Mouse (Mus musculus): ENCODE measurements around the gene Smg6. TPM values are rescaled to one million over a fixed set of nuclear protein-coding genes. Genes with fewer than 3 reads are reported as not detected.

Gene Smg6
- total RNA-seq (2021), result 10 to 100 TPM; 25.0 to 28.6 TPM
- long read RNA-seq, experiment 1, full-length matches to known transcripts, result 4 of 16 reads
- long read RNA-seq, experiment 1, partial matches to known transcripts, result 3 of 16 reads
- long read RNA-seq, experiment 1, other reads (novel, unspliced or antisense), result 9 of 16 reads
- long read RNA-seq, experiment 2, full-length matches to known transcripts, result 7 of 30 reads
- long read RNA-seq, experiment 2, partial matches to known transcripts, result 7 of 30 reads
- long read RNA-seq, experiment 2, other reads (novel, unspliced or antisense), result 16 of 30 reads

- DNase-seq (ENCODE audit: low spot score in 2 of 2), result peak; percentile 93 to 95
These were observed at the start of gene Smg6, which contains the start of gene Srr for GRCm38 (mm10) chr11:74925577-74926387. TSS of gene Smg6 (plus strand) at chr11:74925823. TSS of gene Srr (minus strand) at chr11:74925948.

- DNase-seq (ENCODE audit: low spot score in 2 of 2), result peak in 1 of 2 experiments; percentile 54
These were observed 48.8 kb upstream of the Smg6 start for GRCm38 (mm10) chr11:74876801-74877200.

GRCm38 (mm10) chr11:74880999-74881398 lies 44.6 kb upstream of the Smg6 start:
- no peak for DNase-seq (ENCODE audit: low spot score in 2 of 2)

DNA sequence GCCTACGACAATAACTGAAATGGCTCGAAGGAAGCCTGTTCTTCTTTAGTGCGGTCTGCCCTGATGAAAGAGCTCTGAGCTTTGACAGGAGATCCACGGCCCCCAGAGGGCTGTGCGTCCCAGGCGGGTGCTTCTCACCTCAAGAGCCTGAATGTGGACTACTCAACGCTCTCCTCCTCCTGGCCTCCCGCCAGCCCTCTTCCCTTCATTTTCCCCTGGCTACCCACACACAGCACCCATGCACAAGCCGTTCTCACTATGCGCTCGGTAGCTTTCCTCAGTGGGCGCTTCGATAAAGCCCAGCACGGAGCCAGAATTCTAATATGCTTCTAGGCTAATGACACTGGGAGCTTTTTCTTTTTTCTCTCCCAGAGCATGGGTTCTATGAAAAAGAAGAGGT lies 43.6 kb upstream of the Smg6 start:
- no peak for DNase-seq (ENCODE audit: low spot score in 2 of 2)

DNA sequence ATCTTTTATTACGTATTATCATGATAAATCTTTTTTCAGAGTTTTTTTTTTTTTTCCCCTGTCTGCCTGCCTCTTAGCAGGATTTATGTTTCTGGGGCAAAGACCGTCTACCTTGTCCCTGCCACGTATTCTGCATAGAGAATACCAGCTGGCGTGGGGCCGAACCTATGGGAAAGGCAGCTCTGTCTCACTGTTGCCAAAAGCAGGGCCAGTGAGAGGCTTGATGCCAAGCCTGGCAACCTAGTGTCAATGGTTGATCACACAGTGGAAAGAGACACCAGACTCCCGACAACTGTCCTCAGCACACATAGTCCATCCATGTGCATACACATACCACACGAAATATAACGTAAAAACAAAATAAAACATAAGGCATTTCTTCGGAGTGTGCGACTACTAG lies 42.5 kb upstream of the Smg6 start:
- no peak for DNase-seq (ENCODE audit: low spot score in 2 of 2)

GRCm38 (mm10) chr11:74894619-74895018 lies 31.0 kb upstream of the Smg6 start:
- no peak for DNase-seq (ENCODE audit: low spot score in 2 of 2)

- DNase-seq (ENCODE audit: low spot score in 2 of 2), result peak; percentile 35 to 62
These were observed 29.4 kb upstream of the Smg6 start for GRCm38 (mm10) chr11:74895980-74896900.

- DNase-seq (ENCODE audit: low spot score in 2 of 2), result peak; percentile 42 to 64
These were observed 28.5 kb upstream of the Smg6 start, which contains the start of gene Sgsm2 for GRCm38 (mm10) chr11:74896901-74897677. TSS of gene Sgsm2 (minus strand) at chr11:74897060.

- DNase-seq (ENCODE audit: low spot score in 2 of 2), result peak; percentile 85 to 91
These were observed 27.7 kb upstream of the Smg6 start, which contains the start of gene Tsr1 for GRCm38 (mm10) chr11:74897678-74898516. TSS of gene Tsr1 (plus strand) at chr11:74898071.

- no peak for DNase-seq (ENCODE audit: low spot score in 2 of 2)
These were observed 27.2 kb upstream of the Smg6 start for GRCm38 (mm10) chr11:74898517-74898827.

DNA sequence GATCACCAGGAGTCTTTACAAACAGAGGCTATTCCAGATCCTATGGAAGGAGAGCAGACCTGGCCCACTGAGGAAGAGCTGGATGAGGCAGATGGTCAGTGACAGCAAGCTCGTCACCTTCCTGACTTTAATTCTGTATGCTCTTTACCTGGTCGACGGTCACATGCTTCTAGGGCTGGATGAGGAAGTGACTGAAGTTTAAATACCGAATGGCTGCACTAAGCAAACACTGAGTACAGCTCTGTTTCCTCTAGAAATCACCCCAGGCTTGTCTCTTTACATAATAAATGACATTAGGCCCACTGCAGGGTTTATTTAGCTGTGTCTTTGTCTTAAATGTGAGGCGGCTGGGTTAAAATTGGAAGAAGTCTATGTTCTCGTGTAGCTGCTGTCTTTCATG lies 24.1 kb upstream of the Smg6 start:
- DNase-seq (ENCODE audit: low spot score in 2 of 2), result no peak

DNA sequence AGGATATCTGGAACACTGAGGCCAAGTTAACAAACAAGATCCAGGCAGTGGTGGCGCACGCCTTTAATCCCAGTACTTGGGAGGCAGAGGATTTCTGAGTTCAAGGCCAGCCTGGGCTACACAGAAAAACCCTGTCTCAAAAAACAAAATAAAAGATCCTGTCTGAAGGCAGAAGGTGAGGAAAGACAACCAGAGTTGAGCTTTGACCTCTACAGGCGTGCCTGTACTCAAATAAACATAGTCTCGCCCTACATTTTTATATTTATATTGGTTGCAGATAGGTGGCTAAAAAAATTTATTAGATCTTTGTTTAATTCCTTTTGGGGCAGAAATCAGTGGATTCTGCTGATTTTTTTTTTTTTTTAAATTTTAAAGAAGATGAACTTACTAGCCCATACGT lies 23.2 kb upstream of the Smg6 start:
- no peak for DNase-seq (ENCODE audit: low spot score in 2 of 2)

GRCm38 (mm10) chr11:74907850-74908249 lies 17.8 kb upstream of the Smg6 start:
- no peak for DNase-seq (ENCODE audit: low spot score in 2 of 2)

DNA sequence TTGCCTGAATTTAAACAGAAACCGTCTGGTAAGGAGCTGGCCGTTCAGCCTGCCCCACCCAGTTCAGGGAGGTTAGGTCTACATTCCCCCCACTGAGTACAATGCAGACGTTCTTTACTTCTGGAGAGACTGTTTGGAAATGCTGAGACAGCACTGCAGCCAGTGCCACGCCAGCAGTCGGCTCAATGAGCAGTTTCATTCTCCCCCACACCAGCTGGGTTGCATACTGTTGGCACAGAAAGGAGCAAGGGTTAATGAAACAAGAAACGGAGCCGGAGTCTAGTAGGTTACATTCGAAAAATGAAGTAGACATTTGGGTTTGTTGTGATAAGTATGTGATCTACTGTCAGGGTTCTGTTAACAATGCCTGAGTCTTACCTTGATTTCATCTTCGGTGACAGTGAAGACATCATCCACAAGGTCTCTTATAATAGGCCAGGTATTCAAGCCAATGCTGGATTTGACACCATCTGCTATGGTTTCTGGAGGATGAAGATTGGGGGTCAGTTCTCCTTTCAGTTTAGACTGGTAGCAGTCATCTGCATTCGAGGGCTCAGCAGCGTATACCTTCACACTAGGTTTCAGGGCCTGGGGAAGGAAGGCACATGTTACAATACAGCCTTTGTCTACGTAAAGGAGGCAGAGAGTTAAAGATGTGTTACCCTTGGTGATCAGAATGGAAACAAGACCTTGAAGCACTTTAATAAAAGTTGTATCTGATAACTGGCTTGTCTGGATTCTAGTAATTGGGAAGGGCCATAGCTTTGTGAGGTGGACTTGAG lies 16.8 kb upstream of the Smg6 start:
- no peak for DNase-seq (ENCODE audit: low spot score in 2 of 2)

GRCm38 (mm10) chr11:74909978-74910377 lies 15.6 kb upstream of the Smg6 start:
- no peak for DNase-seq (ENCODE audit: low spot score in 2 of 2)

DNA sequence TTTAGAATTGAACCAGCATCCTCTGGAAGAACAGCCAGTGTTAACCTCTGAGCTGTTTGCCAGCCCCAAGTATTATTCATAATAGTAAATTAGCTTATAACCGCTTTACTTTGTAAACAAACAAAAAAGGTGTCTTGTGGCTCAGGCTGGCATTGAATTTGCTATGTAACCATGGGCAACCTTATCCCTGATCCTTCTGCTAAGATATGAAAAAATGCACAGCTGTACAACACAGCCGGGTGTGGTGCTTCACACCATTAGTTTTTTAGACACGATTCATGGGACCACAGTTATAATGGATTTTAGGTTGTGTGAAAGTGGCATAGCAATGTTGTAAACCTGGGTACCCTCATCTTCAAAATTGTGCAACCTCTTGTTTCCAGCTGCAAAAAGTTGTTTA lies 13.1 kb upstream of the Smg6 start:
- no peak for DNase-seq (ENCODE audit: low spot score in 2 of 2)

- DNase-seq (ENCODE audit: low spot score in 2 of 2), result no peak
These were observed 6.4 kb upstream of the Smg6 start for GRCm38 (mm10) chr11:74919249-74919648.

DNA sequence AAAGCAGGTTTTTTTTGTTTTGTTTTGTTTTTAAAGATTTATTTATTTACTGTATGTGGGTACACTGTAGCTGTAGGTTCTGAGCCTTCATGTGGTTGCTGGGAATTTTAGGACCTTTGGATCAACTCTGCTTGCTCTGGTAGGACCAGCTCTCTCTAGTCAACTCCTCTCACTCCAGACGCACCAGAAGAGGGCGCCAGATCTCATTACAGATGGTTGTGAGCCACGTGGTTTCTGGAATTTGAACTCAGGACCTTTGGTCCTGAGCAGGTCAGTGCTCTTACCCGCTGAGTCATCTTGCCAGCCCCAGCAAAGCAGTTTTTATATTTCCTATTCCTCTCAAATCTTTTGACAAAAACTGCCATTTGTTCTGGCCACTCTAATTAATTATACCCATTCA lies 1.5 kb upstream of the Smg6 start:
- peak in 1 of 2 experiments; percentile 14 for DNase-seq (ENCODE audit: low spot score in 2 of 2)
